In genomic region chr15:98145559-98146181, GRCm38 (mm10) we compare ENCODE assay signal across 7 mouse cellular contexts. TPM values are rescaled to one million over a fixed set of nuclear protein-coding genes. Genes with fewer than 3 reads are reported as not detected.
DNase-seq lines count a peak whose midpoint lies in the region; ATAC-seq and TF ChIP-seq lines count a peak whose summit lies in the region.

No protein-coding gene starts in this region.

- peak overlapping the region; percentile 84 for H3K27ac ChIP-seq in embryonic facial prominence, embryonic 12.5 days
- peak overlapping the region; percentile 44; the same call in 1 of the 2 replicates for H3K27ac ChIP-seq in kidney, adult 2 months (ENCODE audit: insufficient read depth, low read depth, low read length)
- H3K27ac ChIP-seq in limb, embryonic 12.5 days = peak overlapping the region; percentile 78
- H3K27ac ChIP-seq in midbrain, embryonic 15.5 days = peak overlapping the region; percentile 74
- H3K27ac ChIP-seq in spleen, adult 2 months (ENCODE audit: insufficient read depth, low read length) = peak overlapping the region; percentile 35; the same call in 1 of the 2 replicates

- DNase-seq in adrenal gland, postnatal 25 days = peak; percentile 95
- peak; percentile 94 to 95 for DNase-seq in heart, adult 18-20 months
- peak; percentile 96 for DNase-seq in kidney, adult 2 months
- peak; percentile 78 to 92 for DNase-seq in spleen, adult 2 months (ENCODE audit: low read depth in 1 of 2, low spot score in 2 of 2)

- no peaks in the 10 kb centered on the region for H3K9me3 ChIP-seq in embryonic facial prominence, embryonic 12.5 days
- no peaks in the 10 kb centered on the region for H3K9me3 ChIP-seq in limb, embryonic 12.5 days
- H3K9me3 ChIP-seq in midbrain, embryonic 15.5 days = no peaks in the 10 kb centered on the region

- H3K4me3 ChIP-seq in embryonic facial prominence, embryonic 12.5 days = peak overlapping the region; percentile 93
- H3K4me3 ChIP-seq in kidney, adult 2 months (ENCODE audit: insufficient read depth, low read depth, low read length) = peak overlapping the region; percentile 81
- peak overlapping the region; percentile 99 for H3K4me3 ChIP-seq in limb, embryonic 12.5 days (replicated peaks)
- H3K4me3 ChIP-seq in midbrain, embryonic 15.5 days = peak overlapping the region; percentile 87
- peak overlapping the region; percentile 93 for H3K4me3 ChIP-seq in spleen, adult 2 months (ENCODE audit: extremely low read depth, insufficient read depth, insufficient read length)

- peaks cover 17% of the 10 kb centered on the region; the same call in 1 of the 2 replicates for H3K36me3 ChIP-seq in embryonic facial prominence, embryonic 12.5 days
- no peaks in the 10 kb centered on the region for H3K36me3 ChIP-seq in kidney, adult 2 months (ENCODE audit: control insufficient read depth, insufficient read depth, low read length)
- H3K36me3 ChIP-seq in limb, embryonic 12.5 days = peaks cover 18% of the 10 kb centered on the region
- H3K36me3 ChIP-seq in midbrain, embryonic 15.5 days (replicated peaks) = peaks cover 12% of the 10 kb centered on the region
- H3K36me3 ChIP-seq in spleen, adult 2 months (ENCODE audit: control insufficient read depth, insufficient read depth, low read length) = peaks cover 6% of the 10 kb centered on the region

- H3K9ac ChIP-seq in embryonic facial prominence, embryonic 12.5 days = peak overlapping the region; percentile 88
- H3K9ac ChIP-seq in limb, embryonic 12.5 days (replicated peaks) = peak overlapping the region; percentile 91
- peak overlapping the region; percentile 94 for H3K9ac ChIP-seq in midbrain, embryonic 15.5 days

- no peaks in the 10 kb centered on the region for H3K27me3 ChIP-seq in embryonic facial prominence, embryonic 12.5 days
- no peaks in the 10 kb centered on the region for H3K27me3 ChIP-seq in kidney, adult 2 months (replicated peaks; ENCODE audit: control insufficient read depth, insufficient read depth, low read length)
- no peaks in the 10 kb centered on the region for H3K27me3 ChIP-seq in limb, embryonic 12.5 days
- no peaks in the 10 kb centered on the region for H3K27me3 ChIP-seq in midbrain, embryonic 15.5 days (replicated peaks)
- no peaks in the 10 kb centered on the region for H3K27me3 ChIP-seq in spleen, adult 2 months (ENCODE audit: control insufficient read depth, insufficient read depth, low read length)

- TF ChIP-seq CTCF in kidney, adult 2 months (conservative IDR thresholded peaks at IDR 0.05; ENCODE audit: insufficient read depth, insufficient read length, low read depth, low read length) = no peak
- no peak for TF ChIP-seq CTCF in spleen, adult 2 months (IDR thresholded peaks at IDR 0.05; ENCODE audit: extremely low read depth, insufficient read depth, insufficient read length, insufficient replicate concordance)

- H3K4me1 ChIP-seq in embryonic facial prominence, embryonic 12.5 days = peaks cover 4% of the 10 kb centered on the region
- H3K4me1 ChIP-seq in kidney, adult 2 months (ENCODE audit: control insufficient read depth, insufficient read depth, low read length) = peaks cover 6% of the 10 kb centered on the region; the same call in 1 of the 2 replicates
- peaks cover 7% of the 10 kb centered on the region for H3K4me1 ChIP-seq in limb, embryonic 12.5 days (replicated peaks)
- peaks cover 14% of the 10 kb centered on the region for H3K4me1 ChIP-seq in midbrain, embryonic 15.5 days
- peaks cover 6% of the 10 kb centered on the region for H3K4me1 ChIP-seq in spleen, adult 2 months (ENCODE audit: control insufficient read depth, insufficient read depth, insufficient read length)

- H3K4me2 ChIP-seq in embryonic facial prominence, embryonic 12.5 days (replicated peaks) = peak overlapping the region; percentile 82
- H3K4me2 ChIP-seq in limb, embryonic 12.5 days = peak overlapping the region; percentile 88
- H3K4me2 ChIP-seq in midbrain, embryonic 15.5 days = peak overlapping the region; percentile 88

- peak; percentile 95 for ATAC-seq in embryonic facial prominence, embryonic 12.5 days (ENCODE audit: insufficient number of reproducible peaks, insufficient read depth, low FRiP score, low TSS enrichment)
- peak; percentile 89 for ATAC-seq in limb, embryonic 12.5 days (ENCODE audit: insufficient number of reproducible peaks, insufficient read depth, low FRiP score, low TSS enrichment, low read depth)
- ATAC-seq in midbrain, embryonic 15.5 days (replicated peaks) = peak; percentile 98

- WGBS in embryonic facial prominence, embryonic 12.5 days = 1% methylated on average over 38 of the region's 38 CpGs
- 1% methylated on average over 38 of the region's 38 CpGs for WGBS in kidney, adult 2 months
- WGBS in limb, embryonic 12.5 days = under 1% methylated on average over 38 of the region's 38 CpGs
- WGBS in midbrain, embryonic 15.5 days = under 1% methylated on average over 38 of the region's 38 CpGs
- WGBS in spleen, adult 2 months = 3% methylated on average over 38 of the region's 38 CpGs

- TF ChIP-seq POLR2A in kidney, adult 2 months (IDR thresholded peaks at IDR 0.05; ENCODE audit: low read depth, low read length) = no peak
- TF ChIP-seq POLR2A in spleen, adult 2 months (IDR thresholded peaks at IDR 0.05; ENCODE audit: low read depth, low read length) = peak; percentile 58

RNA-seq across cellular contexts. Expression of gene Asb8, which starts 19.8 kb away (rescaled TPM):
- total RNA-seq in adrenal gland, postnatal 25 days (2021) = 36.2 and 46.2 TPM in 2 replicates
- 46.4 and 47.2 TPM in 2 replicates for polyA plus RNA-seq in embryonic facial prominence, embryonic 12.5 days (2016; fragmentation: Nextera tagmentation; extraction: Ambion mirVana)
- total RNA-seq in heart, adult 18-20 months (2021) = 100 to 1,000 TPM; 107 to 122 TPM
- 46.8 and 52.5 TPM in 2 replicates for polyA plus RNA-seq in kidney, adult 2 months (2012; rRNA removed)
- 42.4 and 43.5 TPM in 2 replicates for polyA plus RNA-seq in limb, embryonic 12.5 days (2016; fragmentation: Nextera tagmentation; extraction: Ambion mirVana)
- 60.5 and 63.3 TPM in 2 replicates for polyA plus RNA-seq in midbrain, embryonic 15.5 days (2015; fragmentation: Nextera tagmentation; extraction: Ambion mirVana)
- 18.8 and 24.4 TPM in 2 replicates for polyA plus RNA-seq in spleen, adult 2 months (2012; rRNA removed)

RNA-seq across cellular contexts. Expression of gene Ccdc184, which starts 21.3 kb away (rescaled TPM):
- 0.55 and 0.71 TPM in 2 replicates for total RNA-seq in adrenal gland, postnatal 25 days (2021)
- polyA plus RNA-seq in embryonic facial prominence, embryonic 12.5 days (2016; fragmentation: Nextera tagmentation; extraction: Ambion mirVana) = 2.0 and 2.4 TPM in 2 replicates
- under 1 TPM; 0.39 to 0.50 TPM for total RNA-seq in heart, adult 18-20 months (2021)
- 0.19 and 0.45 TPM in 2 replicates for polyA plus RNA-seq in kidney, adult 2 months (2012; rRNA removed)
- 0.32 and 0.41 TPM in 2 replicates for polyA plus RNA-seq in limb, embryonic 12.5 days (2016; fragmentation: Nextera tagmentation; extraction: Ambion mirVana)
- polyA plus RNA-seq in midbrain, embryonic 15.5 days (2015; fragmentation: Nextera tagmentation; extraction: Ambion mirVana) = 113 and 118 TPM in 2 replicates
- polyA plus RNA-seq in spleen, adult 2 months (2012; rRNA removed) = 0.84 and 0.88 TPM in 2 replicates

RNA-seq across cellular contexts. Expression of gene Olfr288, which starts 49.7 kb away (rescaled TPM):
- not detected in 2 replicates for total RNA-seq in adrenal gland, postnatal 25 days (2021)
- polyA plus RNA-seq in embryonic facial prominence, embryonic 12.5 days (2016; fragmentation: Nextera tagmentation; extraction: Ambion mirVana) = not detected in 2 replicates
- not detected for total RNA-seq in heart, adult 18-20 months (2021)
- not detected in 2 replicates for polyA plus RNA-seq in kidney, adult 2 months (2012; rRNA removed)
- not detected in 2 replicates for polyA plus RNA-seq in limb, embryonic 12.5 days (2016; fragmentation: Nextera tagmentation; extraction: Ambion mirVana)
- not detected in 2 replicates for polyA plus RNA-seq in midbrain, embryonic 15.5 days (2015; fragmentation: Nextera tagmentation; extraction: Ambion mirVana)
- not detected in 2 replicates for polyA plus RNA-seq in spleen, adult 2 months (2012; rRNA removed)

RNA-seq across cellular contexts. Expression of gene Senp1, which starts 52.1 kb away (rescaled TPM):
- total RNA-seq in adrenal gland, postnatal 25 days (2021) = 19.8 and 20.8 TPM in 2 replicates
- polyA plus RNA-seq in embryonic facial prominence, embryonic 12.5 days (2016; fragmentation: Nextera tagmentation; extraction: Ambion mirVana) = 41.8 and 45.6 TPM in 2 replicates
- total RNA-seq in heart, adult 18-20 months (2021) = 1 to 10 TPM; 8.5 to 9.5 TPM
- polyA plus RNA-seq in kidney, adult 2 months (2012; rRNA removed) = 7.9 and 8.1 TPM in 2 replicates
- 46.3 and 46.9 TPM in 2 replicates for polyA plus RNA-seq in limb, embryonic 12.5 days (2016; fragmentation: Nextera tagmentation; extraction: Ambion mirVana)
- polyA plus RNA-seq in midbrain, embryonic 15.5 days (2015; fragmentation: Nextera tagmentation; extraction: Ambion mirVana) = 23.2 and 24.3 TPM in 2 replicates
- polyA plus RNA-seq in spleen, adult 2 months (2012; rRNA removed) = 9.9 and 11.4 TPM in 2 replicates

RNA-seq across cellular contexts. Expression of gene Pfkm, which starts 53.3 kb away (rescaled TPM):
- total RNA-seq in adrenal gland, postnatal 25 days (2021) = 47.7 and 82.8 TPM in 2 replicates
- 49.6 and 50.5 TPM in 2 replicates for polyA plus RNA-seq in embryonic facial prominence, embryonic 12.5 days (2016; fragmentation: Nextera tagmentation; extraction: Ambion mirVana)
- 1,000 to 10,000 TPM in 1 of 2 experiments, 100 to 1,000 TPM in 1; 867 to 1,020 TPM for total RNA-seq in heart, adult 18-20 months (2021)
- polyA plus RNA-seq in kidney, adult 2 months (2012; rRNA removed) = 44.8 and 56.2 TPM in 2 replicates
- 49.4 and 52.7 TPM in 2 replicates for polyA plus RNA-seq in limb, embryonic 12.5 days (2016; fragmentation: Nextera tagmentation; extraction: Ambion mirVana)
- 91.6 and 94.5 TPM in 2 replicates for polyA plus RNA-seq in midbrain, embryonic 15.5 days (2015; fragmentation: Nextera tagmentation; extraction: Ambion mirVana)
- polyA plus RNA-seq in spleen, adult 2 months (2012; rRNA removed) = 6.4 and 7.8 TPM in 2 replicates

Comparison
In these comparisons a context has a peak if more than half of its experiments do, and no peak if none do; other contexts are left out.
1. Peak in every context shown above with its lines: DNase-seq, ATAC-seq, H3K4me3 ChIP-seq and H3K27ac ChIP-seq.
2. RNA of gene Ccdc184, which starts 21.3 kb away (polyA plus RNA-seq): 113 to 118 TPM in midbrain, embryonic 15.5 days; 2.0 to 2.4 TPM in embryonic facial prominence, embryonic 12.5 days, 0.84 to 0.88 TPM in spleen, adult 2 months, 0.32 to 0.41 TPM in limb, embryonic 12.5 days and 0.19 to 0.45 TPM in kidney, adult 2 months; every median in the first group is over 10 times any median in the second.